Mouse (Mus musculus) limb, embryonic 11.5 days (tissue): ENCODE measurements around the gene Dock10. TPM values are rescaled to one million over a fixed set of nuclear protein-coding genes. Genes with fewer than 3 reads are reported as not detected.

Experiments
- ATAC-seq: fragments of 200-750 bp; cut with Nextera tagmentation; 2 replicates; pipeline ENCODE4 v1.8.0; 2017; ENCODE audit warnings: low read depth; ENCODE audit not compliant: insufficient number of reproducible peaks, low FRiP score, low TSS enrichment
- DNase-seq: peaks from one replicate; pipeline ENCODE4 v3.0.0-alpha.2; 2015; ENCODE audit warnings: low spot score
- H3K27ac ChIP-seq: fragments of 300-500 bp; sonication (generic); replicated peaks from 2 replicates; pipeline ENCODE4 v1.5.1; 2014; ENCODE audit warnings: low read depth, mild to moderate bottlenecking, low read length
- H3K27me3 ChIP-seq: fragments of 300-500 bp; sonication (generic); 2 replicates; pipeline ENCODE4 v1.6.1; 2014; ENCODE audit warnings: mild to moderate bottlenecking, low read length, mixed read lengths; ENCODE audit not compliant: control insufficient read depth, insufficient read depth
- H3K36me3 ChIP-seq: fragments of 300-500 bp; sonication (generic); 2 replicates; pipeline ENCODE4 v1.6.1; 2014; ENCODE audit warnings: mild to moderate bottlenecking, low read length, moderate library complexity, mixed read lengths; ENCODE audit not compliant: control insufficient read depth, insufficient read depth
- H3K4me1 ChIP-seq: fragments of 300-500 bp; sonication (generic); 2 replicates; pipeline ENCODE4 v1.6.1; 2014; ENCODE audit warnings: low read length, mixed read lengths; ENCODE audit not compliant: control insufficient read depth, insufficient read depth
- H3K4me2 ChIP-seq: fragments of 300-500 bp; sonication (generic); 2 replicates; pipeline ENCODE4 v1.6.1; 2014; ENCODE audit warnings: low read depth, mild to moderate bottlenecking, moderate library complexity; ENCODE audit not compliant: severe bottlenecking
- H3K4me3 ChIP-seq: fragments of 300-500 bp; sonication (generic); 2 replicates; pipeline ENCODE4 v1.5.1; 2014; ENCODE audit warnings: low read depth, low read length
- H3K9ac ChIP-seq: fragments of 300-500 bp; sonication (generic); 2 replicates; pipeline ENCODE4 v1.6.1; 2014; ENCODE audit warnings: mild to moderate bottlenecking, low read length
- H3K9me3 ChIP-seq: fragments of 300-500 bp; sonication (generic); 2 replicates; pipeline ENCODE4 v1.6.1; 2016; ENCODE audit warnings: low read length; ENCODE audit not compliant: control insufficient read depth
- WGBS: fragments of 180-500 bp; shearing (Covaris S2); extraction: QIAGEN DNeasy Blood & Tissue Kit; methylation state at CpG from one replicate; pipeline ENCODE4 v1.1.7; 2014; 5-methylcytosine and 5-hydroxymethylcytosine counted together
- polyA plus RNA-seq: library from polyadenylated mRNA; unstranded; fragments of >200 nt; fragmentation: Nextera tagmentation; extraction: Ambion mirVana; gene quantifications from 2 replicates; pipeline ENCODE4 v1.2.1, GENCODE M21; 2014

Dock10 gene
- polyA plus RNA-seq, result 5.4 and 6.3 TPM in 2 replicates

- peak within 1 kb of the TSS; percentile 59 for H3K9ac ChIP-seq
- WGBS, result under 1% methylated on average over 67 of the region's 82 CpGs
- H3K4me2 ChIP-seq, result peak within 1 kb of the TSS; percentile 94
- H3K27me3 ChIP-seq, result no peaks in the 10 kb centered on the region
- H3K36me3 ChIP-seq, result no peaks in the 10 kb centered on the region
- peak within 1 kb of the TSS; percentile 53 for H3K4me3 ChIP-seq
- peak; percentile 74 for DNase-seq
- H3K9me3 ChIP-seq, result no peaks in the 10 kb centered on the region
- H3K27ac ChIP-seq, result no peak within 1 kb of the TSS
- ATAC-seq, result peak; percentile 67
- no peaks in the 10 kb centered on the region; the same call in 1 of the 2 replicates for H3K4me1 ChIP-seq
Measured at GRCm38 (mm10) chr1:80757977-80758797, at the start of gene Dock10. TSS of gene Dock10 (minus strand) at chr1:80758527.

DNA sequence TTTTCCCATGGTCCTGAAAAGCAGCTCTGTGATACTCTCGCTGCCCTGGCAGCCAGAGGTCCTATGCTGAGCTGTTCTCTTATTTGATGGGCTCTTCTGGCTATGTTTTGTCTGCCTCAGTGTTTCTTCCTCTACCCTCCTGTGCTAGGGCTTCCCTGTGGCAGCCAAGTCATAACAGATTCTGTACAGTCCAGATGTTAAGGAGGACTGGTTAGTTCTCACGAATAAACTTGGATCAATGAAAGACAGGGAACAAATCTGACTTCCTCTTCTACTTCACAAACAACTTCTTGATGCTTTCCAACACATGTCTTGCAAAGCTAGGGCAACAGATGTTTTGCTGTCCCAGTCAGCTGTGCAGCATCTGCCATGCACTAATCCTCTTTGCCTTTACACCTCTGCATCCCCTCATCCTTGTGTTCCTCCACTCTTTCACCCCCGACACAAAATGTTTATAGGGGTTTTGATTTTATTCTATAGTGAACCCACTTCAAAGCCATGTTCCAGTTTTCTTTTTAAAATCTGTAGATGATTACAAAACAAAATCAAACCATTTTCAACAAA, 48.6 kb upstream of the Dock10 start:
- Histone ChIP-seq H3K9ac (no peak overlapping the region), H3K27ac (no peak overlapping the region), H3K27me3 (no peaks in the 10 kb centered on the region), H3K36me3 (no peaks in the 10 kb centered on the region), H3K9me3 (no peaks in the 10 kb centered on the region), H3K4me2 (no peak overlapping the region), H3K4me3 (no peak overlapping the region), H3K4me1 (no peaks in the 10 kb centered on the region)
- DNase-seq (no peak), ATAC-seq (no peak)
- 78% methylated on average over 3 of the region's 3 CpGs for WGBS

DNA sequence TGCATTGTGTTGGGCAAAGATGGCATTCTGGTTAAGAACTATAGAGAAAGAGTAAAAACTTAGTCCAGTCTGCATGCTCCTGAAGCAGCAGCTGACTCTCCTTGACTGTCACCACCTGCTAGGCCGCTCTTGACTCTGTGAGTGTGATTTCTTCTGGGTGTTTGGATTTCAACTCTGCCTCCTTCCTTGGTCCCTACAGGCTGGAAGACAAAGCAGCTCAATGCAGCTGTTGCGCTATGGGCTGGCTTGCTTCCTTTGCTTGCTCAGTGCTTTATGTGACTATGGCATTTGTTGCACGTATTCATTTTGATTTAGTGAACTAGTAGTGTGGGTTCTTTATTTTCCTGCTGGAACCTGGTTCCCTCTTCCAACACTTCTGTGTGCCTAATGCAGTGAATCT, 43.7 kb upstream of the Dock10 start:
- WGBS, result 77% methylated on average over 3 of the region's 3 CpGs
- no peak for DNase-seq
- no peak overlapping the region for H3K4me2 ChIP-seq
- no peaks in the 10 kb centered on the region for H3K27me3 ChIP-seq
- no peaks in the 10 kb centered on the region for H3K4me1 ChIP-seq
- no peak overlapping the region for H3K27ac ChIP-seq
- no peak overlapping the region for H3K4me3 ChIP-seq
- ATAC-seq, result no peak
- no peaks in the 10 kb centered on the region for H3K9me3 ChIP-seq
- H3K36me3 ChIP-seq, result no peaks in the 10 kb centered on the region
- no peak overlapping the region for H3K9ac ChIP-seq

DNA sequence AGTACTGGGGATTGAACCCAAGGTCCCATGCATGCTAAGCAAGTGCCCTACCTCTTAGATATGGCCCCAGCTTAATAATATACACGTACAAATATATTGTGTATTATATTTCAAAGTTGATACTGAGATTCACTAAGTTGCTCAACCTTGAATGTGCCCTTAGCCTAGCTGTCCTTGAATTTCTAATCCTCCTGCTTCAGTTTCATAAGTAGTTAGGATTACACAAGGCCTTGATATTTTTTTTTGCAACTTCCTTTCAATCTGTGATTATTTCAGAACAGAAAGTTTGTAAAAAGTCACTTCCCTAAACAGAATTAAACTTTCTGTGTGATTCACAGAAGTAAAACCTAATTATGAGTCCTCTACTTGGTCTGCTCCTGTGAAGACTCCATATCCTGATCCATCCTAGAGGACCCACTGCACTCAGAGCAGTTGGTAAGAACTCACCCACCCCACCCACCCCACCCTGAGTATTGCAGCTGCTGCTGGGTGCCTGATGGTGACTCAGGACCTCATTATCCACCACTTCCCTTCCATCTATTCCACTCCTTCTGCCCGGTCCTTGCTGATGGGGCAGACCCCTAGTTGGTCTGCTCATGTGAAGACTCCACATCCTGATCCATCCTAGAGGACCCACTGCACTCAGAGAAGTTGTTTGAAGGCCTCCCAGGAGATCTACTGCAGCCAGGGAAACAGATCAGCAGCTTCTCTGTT, 26.9 kb upstream of the Dock10 start:
- H3K4me3 ChIP-seq, result no peak overlapping the region
- WGBS, result 85% methylated on average over 2 of the region's 2 CpGs
- H3K9me3 ChIP-seq, result no peaks in the 10 kb centered on the region
- H3K36me3 ChIP-seq, result no peaks in the 10 kb centered on the region
- no peak overlapping the region for H3K4me2 ChIP-seq
- H3K4me1 ChIP-seq, result no peaks in the 10 kb centered on the region
- no peak overlapping the region for H3K9ac ChIP-seq
- no peak overlapping the region for H3K27ac ChIP-seq
- no peaks in the 10 kb centered on the region for H3K27me3 ChIP-seq
- no peak for DNase-seq
- no peak for ATAC-seq

- ATAC-seq (no peak), DNase-seq (no peak)
- Histone ChIP-seq H3K4me2 (no peak overlapping the region), H3K4me1 (no peaks in the 10 kb centered on the region), H3K9ac (no peak overlapping the region), H3K27ac (no peak overlapping the region), H3K4me3 (no peak overlapping the region), H3K36me3 (no peaks in the 10 kb centered on the region), H3K27me3 (no peaks in the 10 kb centered on the region), H3K9me3 (no peaks in the 10 kb centered on the region)
- 18% methylated on average over 3 of the region's 3 CpGs for WGBS
Measured at GRCm38 (mm10) chr1:80784155-80784554, 25.8 kb upstream of the Dock10 start.

- Histone ChIP-seq H3K4me2 (no peak overlapping the region), H3K27ac (no peak overlapping the region), H3K4me3 (no peak overlapping the region), H3K9ac (no peak overlapping the region), H3K36me3 (no peaks in the 10 kb centered on the region), H3K4me1 (no peaks in the 10 kb centered on the region), H3K9me3 (no peaks in the 10 kb centered on the region), H3K27me3 (no peaks in the 10 kb centered on the region)
- no peak for DNase-seq
- 84% methylated on average over 2 of the region's 2 CpGs for WGBS
- no peak for ATAC-seq
Measured at GRCm38 (mm10) chr1:80765504-80765903, 7.2 kb upstream of the Dock10 start.

GRCm38 (mm10) chr1:80763042-80763950, 5.0 kb upstream of the Dock10 start:
- H3K4me2 ChIP-seq, result no peak overlapping the region
- DNase-seq, result no peak
- no peak overlapping the region for H3K9ac ChIP-seq
- no peaks in the 10 kb centered on the region for H3K27me3 ChIP-seq
- H3K36me3 ChIP-seq, result no peaks in the 10 kb centered on the region
- 65% methylated on average over 4 of the region's 4 CpGs for WGBS
- H3K4me3 ChIP-seq, result no peak overlapping the region
- H3K4me1 ChIP-seq, result no peaks in the 10 kb centered on the region
- ATAC-seq, result no peak
- no peaks in the 10 kb centered on the region for H3K9me3 ChIP-seq
- no peak overlapping the region for H3K27ac ChIP-seq

- peak; percentile 4; the same call in 1 of the 2 replicates for ATAC-seq
- H3K9ac ChIP-seq, result peak overlapping the region; percentile 59
- 2% methylated on average over 6 of the region's 6 CpGs for WGBS
- no peaks in the 10 kb centered on the region for H3K9me3 ChIP-seq
- H3K4me3 ChIP-seq, result peak overlapping the region; percentile 53
- no peaks in the 10 kb centered on the region for H3K36me3 ChIP-seq
- DNase-seq, result no peak
- H3K27ac ChIP-seq, result no peak overlapping the region
- no peaks in the 10 kb centered on the region; the same call in 1 of the 2 replicates for H3K4me1 ChIP-seq
- H3K27me3 ChIP-seq, result no peaks in the 10 kb centered on the region
- H3K4me2 ChIP-seq, result peak overlapping the region; percentile 94
Measured at GRCm38 (mm10) chr1:80758798-80759184, 464 bp upstream of the Dock10 start.
